In genomic region chr4:156253043-156253442, GRCm38 (mm10) we compare ENCODE assay signal across 13 mouse cellular contexts. TPM values are rescaled to one million over a fixed set of nuclear protein-coding genes. Genes with fewer than 3 reads are reported as not detected.
DNase-seq lines count a peak whose midpoint lies in the region; ATAC-seq lines count a peak whose summit lies in the region.
"Had no signal": no experiment of that assay in that cellular context is flagged by ENCODE, and none has a peak within 500 bp of the region (broad histone marks: within the 10 kb centered on the region; RNA-seq: fewer than 3 reads in every experiment).

No protein-coding gene starts in this region.

- H3K4me1 ChIP-seq in forebrain, embryonic 14.5 days (ENCODE audit: control insufficient read depth, insufficient read depth, low read length): peaks cover 2% of the 10 kb centered on the region; the same call in 1 of the 2 replicates
- H3K4me1 ChIP-seq in forebrain, embryonic 10.5 days: peaks cover 30% of the 10 kb centered on the region
- H3K4me1 ChIP-seq in neural tube, embryonic 13.5 days (replicated peaks): peaks cover 30% of the 10 kb centered on the region
- H3K4me1 ChIP-seq in midbrain, embryonic 14.5 days (ENCODE audit: control insufficient read depth, insufficient read depth, low read length): peaks cover 40% of the 10 kb centered on the region

- no peak overlapping the region for H3K4me2 ChIP-seq in forebrain, embryonic 14.5 days (ENCODE audit: low read length)
- H3K4me2 ChIP-seq in neural tube, embryonic 13.5 days: no peak overlapping the region
- H3K4me2 ChIP-seq in midbrain, embryonic 14.5 days (ENCODE audit: low read length): no peak overlapping the region
- H3K4me2 ChIP-seq: limb, embryonic 15.5 days had no signal

- no peak for DNase-seq in forebrain, embryonic 14.5 days (ENCODE audit: low spot score)
- no peak for DNase-seq in forebrain, embryonic 10.5 days (ENCODE audit: extremely low spot score, low spot score)
- DNase-seq in neural tube, embryonic 10.5 days (ENCODE audit: extremely low spot score, low spot score): no peak
- peak; percentile 89 for DNase-seq in liver
- peak; percentile 7 for DNase-seq in midbrain, embryonic 14.5 days
- DNase-seq in layer of hippocampus, adult 11-12 months (ENCODE audit: low spot score): no peak
- no peak for DNase-seq in thymus, postnatal 0 days (ENCODE audit: low spot score)
- DNase-seq: adrenal gland, postnatal 36 days; kidney, adult 9 months; layer of hippocampus, postnatal 36 days had no signal

- no peak overlapping the region for H3K4me3 ChIP-seq in forebrain, embryonic 14.5 days (ENCODE audit: low read depth, low read length)
- no peak overlapping the region for H3K4me3 ChIP-seq in forebrain, embryonic 10.5 days
- no peak overlapping the region for H3K4me3 ChIP-seq in neural tube, embryonic 13.5 days
- no peak overlapping the region for H3K4me3 ChIP-seq in midbrain, embryonic 14.5 days (replicated peaks; ENCODE audit: low read depth, low read length)
- H3K4me3 ChIP-seq: limb, embryonic 15.5 days had no signal

- 0 out of 2 replicates have a peak overlapping the region, but pooled peaks have one; percentile 13 for H3K9ac ChIP-seq in forebrain, embryonic 14.5 days (ENCODE audit: low read length)
- no peak overlapping the region for H3K9ac ChIP-seq in neural tube, embryonic 13.5 days
- no peak overlapping the region for H3K9ac ChIP-seq in midbrain, embryonic 14.5 days (replicated peaks; ENCODE audit: low read length)
- H3K9ac ChIP-seq: limb, embryonic 15.5 days had no signal

- 45% methylated on average over 7 of the region's 7 CpGs for whole genome bisulfite sequencing in forebrain, embryonic 14.5 days
- 44% methylated on average over 7 of the region's 7 CpGs for WGBS in forebrain, embryonic 10.5 days
- 46% methylated on average over 7 of the region's 7 CpGs for WGBS in neural tube, embryonic 13.5 days
- WGBS in midbrain, embryonic 14.5 days: 46% methylated on average over 7 of the region's 7 CpGs

- no peak overlapping the region for H3K27ac ChIP-seq in forebrain, embryonic 14.5 days (ENCODE audit: low read depth, low read length)
- no peak overlapping the region for H3K27ac ChIP-seq in forebrain, embryonic 10.5 days
- peak overlapping the region; percentile 24; the same call in 1 of the 2 replicates for H3K27ac ChIP-seq in neural tube, embryonic 13.5 days (replicated peaks)
- H3K27ac ChIP-seq in midbrain, embryonic 14.5 days (replicated peaks; ENCODE audit: low read depth, low read length): peak overlapping the region; percentile 82; the same call in 1 of the 2 replicates
- H3K27ac ChIP-seq: limb, embryonic 15.5 days had no signal

- H3K9me3 ChIP-seq in forebrain, embryonic 14.5 days (replicated peaks; ENCODE audit: control insufficient read depth, low read length): no peaks in the 10 kb centered on the region
- no peaks in the 10 kb centered on the region for H3K9me3 ChIP-seq in forebrain, embryonic 10.5 days
- H3K9me3 ChIP-seq in neural tube, embryonic 13.5 days: no peaks in the 10 kb centered on the region
- H3K9me3 ChIP-seq in midbrain, embryonic 14.5 days (ENCODE audit: control insufficient read depth, low read length): no peaks in the 10 kb centered on the region
- H3K9me3 ChIP-seq: limb, embryonic 15.5 days had no signal

- H3K36me3 ChIP-seq in forebrain, embryonic 14.5 days (ENCODE audit: control insufficient read depth, insufficient read depth, low read length): peaks cover 16% of the 10 kb centered on the region
- peaks cover 20% of the 10 kb centered on the region for H3K36me3 ChIP-seq in forebrain, embryonic 10.5 days (replicated peaks)
- H3K36me3 ChIP-seq in neural tube, embryonic 13.5 days: peaks cover 16% of the 10 kb centered on the region
- H3K36me3 ChIP-seq in midbrain, embryonic 14.5 days (ENCODE audit: control insufficient read depth, insufficient read depth, low read length): peaks cover 17% of the 10 kb centered on the region

- peaks cover 21% of the 10 kb centered on the region for H3K27me3 ChIP-seq in forebrain, embryonic 14.5 days (replicated peaks; ENCODE audit: control insufficient read depth, insufficient read depth, low read length)
- H3K27me3 ChIP-seq in forebrain, embryonic 10.5 days (ENCODE audit: poor library complexity, severe bottlenecking): peaks cover 45% of the 10 kb centered on the region
- H3K27me3 ChIP-seq in neural tube, embryonic 13.5 days: peaks cover 32% of the 10 kb centered on the region
- H3K27me3 ChIP-seq in midbrain, embryonic 14.5 days (ENCODE audit: control insufficient read depth, insufficient read depth, low read length): peaks cover 10% of the 10 kb centered on the region; the same call in 1 of the 2 replicates

- ATAC-seq in forebrain, embryonic 14.5 days: no peak
- ATAC-seq in neural tube, embryonic 13.5 days (ENCODE audit: low read depth): no peak
- no peak for ATAC-seq in midbrain, embryonic 14.5 days (ENCODE audit: low FRiP score, low TSS enrichment)
- ATAC-seq: forebrain, embryonic 16.5 days had no signal

RNA-seq across cellular contexts. Expression of gene Samd11, which starts 2.4 kb away (rescaled TPM):
- polyA plus RNA-seq in forebrain, embryonic 14.5 days (2014; fragmentation: Nextera tagmentation; extraction: Ambion mirVana): 0.98 and 1.2 TPM in 2 replicates
- polyA plus RNA-seq in forebrain, embryonic 10.5 days (2016; fragmentation: Nextera tagmentation; extraction: Ambion mirVana): 0.42 and 0.78 TPM in 2 replicates
- polyA plus RNA-seq in neural tube, embryonic 13.5 days (2015; fragmentation: Nextera tagmentation; extraction: Ambion mirVana): 2.1 and 2.9 TPM in 2 replicates
- polyA plus RNA-seq in midbrain, embryonic 14.5 days (2014; fragmentation: Nextera tagmentation; extraction: Ambion mirVana): 3.9 and 4.4 TPM in 2 replicates
- polyA plus RNA-seq in thymus, postnatal 0 days (2015; fragmentation: Nextera tagmentation; extraction: Ambion mirVana): 0.32 and 0.59 TPM in 2 replicates

RNA-seq across cellular contexts. Expression of gene Noc2l, which starts 17.2 kb away (rescaled TPM):
- 43.3 and 45.5 TPM in 2 replicates for polyA plus RNA-seq in forebrain, embryonic 14.5 days (2014; fragmentation: Nextera tagmentation; extraction: Ambion mirVana)
- 122 and 124 TPM in 2 replicates for polyA plus RNA-seq in forebrain, embryonic 10.5 days (2016; fragmentation: Nextera tagmentation; extraction: Ambion mirVana)
- polyA plus RNA-seq in neural tube, embryonic 13.5 days (2015; fragmentation: Nextera tagmentation; extraction: Ambion mirVana): 49.5 and 54.8 TPM in 2 replicates
- polyA plus RNA-seq in midbrain, embryonic 14.5 days (2014; fragmentation: Nextera tagmentation; extraction: Ambion mirVana): 46.6 and 54.1 TPM in 2 replicates
- 82.9 and 89.1 TPM in 2 replicates for polyA plus RNA-seq in thymus, postnatal 0 days (2015; fragmentation: Nextera tagmentation; extraction: Ambion mirVana)

RNA-seq across cellular contexts. Expression of gene Plekhn1, which starts 18.4 kb away (rescaled TPM):
- 19.2 and 21.7 TPM in 2 replicates for polyA plus RNA-seq in forebrain, embryonic 14.5 days (2014; fragmentation: Nextera tagmentation; extraction: Ambion mirVana)
- polyA plus RNA-seq in forebrain, embryonic 10.5 days (2016; fragmentation: Nextera tagmentation; extraction: Ambion mirVana): 21.9 and 23.1 TPM in 2 replicates
- polyA plus RNA-seq in neural tube, embryonic 13.5 days (2015; fragmentation: Nextera tagmentation; extraction: Ambion mirVana): 26.1 and 27.3 TPM in 2 replicates
- 27.7 and 31.5 TPM in 2 replicates for polyA plus RNA-seq in midbrain, embryonic 14.5 days (2014; fragmentation: Nextera tagmentation; extraction: Ambion mirVana)
- 15.6 and 16.3 TPM in 2 replicates for polyA plus RNA-seq in thymus, postnatal 0 days (2015; fragmentation: Nextera tagmentation; extraction: Ambion mirVana)

RNA-seq across cellular contexts. Expression of gene Perm1, which starts 37.4 kb away (rescaled TPM):
- 0.83 and 0.99 TPM in 2 replicates for polyA plus RNA-seq in forebrain, embryonic 14.5 days (2014; fragmentation: Nextera tagmentation; extraction: Ambion mirVana)
- polyA plus RNA-seq in forebrain, embryonic 10.5 days (2016; fragmentation: Nextera tagmentation; extraction: Ambion mirVana): 1.1 TPM in 2 replicates
- polyA plus RNA-seq in neural tube, embryonic 13.5 days (2015; fragmentation: Nextera tagmentation; extraction: Ambion mirVana): 1.8 TPM in 2 replicates
- 1.9 and 2.0 TPM in 2 replicates for polyA plus RNA-seq in midbrain, embryonic 14.5 days (2014; fragmentation: Nextera tagmentation; extraction: Ambion mirVana)
- 0.96 and 1.0 TPM in 2 replicates for polyA plus RNA-seq in thymus, postnatal 0 days (2015; fragmentation: Nextera tagmentation; extraction: Ambion mirVana)

RNA-seq across cellular contexts. Expression of gene AW011738, which starts 49.9 kb away (rescaled TPM):
- polyA plus RNA-seq in forebrain, embryonic 14.5 days (2014; fragmentation: Nextera tagmentation; extraction: Ambion mirVana): 1.2 TPM in 2 replicates
- 3.9 and 4.4 TPM in 2 replicates for polyA plus RNA-seq in forebrain, embryonic 10.5 days (2016; fragmentation: Nextera tagmentation; extraction: Ambion mirVana)
- 5.1 and 5.6 TPM in 2 replicates for polyA plus RNA-seq in neural tube, embryonic 13.5 days (2015; fragmentation: Nextera tagmentation; extraction: Ambion mirVana)
- 0.84 and 0.96 TPM in 2 replicates for polyA plus RNA-seq in midbrain, embryonic 14.5 days (2014; fragmentation: Nextera tagmentation; extraction: Ambion mirVana)
- polyA plus RNA-seq in thymus, postnatal 0 days (2015; fragmentation: Nextera tagmentation; extraction: Ambion mirVana): 11.4 and 11.9 TPM in 2 replicates

Comparison
In these comparisons a context has a peak if more than half of its experiments do, and no peak if none do; other contexts are left out.
1. DNase-seq: peak in liver (single experiment) and midbrain, embryonic 14.5 days (single experiment); none in forebrain, embryonic 14.5 days (single experiment), forebrain, embryonic 10.5 days (single experiment), neural tube, embryonic 10.5 days (single experiment), layer of hippocampus, adult 11-12 months (single experiment) and thymus, postnatal 0 days (single experiment).
2. H3K27ac ChIP-seq: peak in neural tube, embryonic 13.5 days (single experiment) and midbrain, embryonic 14.5 days (single experiment); none in forebrain, embryonic 14.5 days (single experiment) and forebrain, embryonic 10.5 days (single experiment).